Mouse (Mus musculus): ENCODE results near the gene Slco3a1. TPM values are rescaled to one million over a fixed set of nuclear protein-coding genes. Genes with fewer than 3 reads are reported as not detected.

Slco3a1 gene
- polyA plus RNA-seq, 1 experiment from 2014 or later = 7.0 TPM

DNA sequence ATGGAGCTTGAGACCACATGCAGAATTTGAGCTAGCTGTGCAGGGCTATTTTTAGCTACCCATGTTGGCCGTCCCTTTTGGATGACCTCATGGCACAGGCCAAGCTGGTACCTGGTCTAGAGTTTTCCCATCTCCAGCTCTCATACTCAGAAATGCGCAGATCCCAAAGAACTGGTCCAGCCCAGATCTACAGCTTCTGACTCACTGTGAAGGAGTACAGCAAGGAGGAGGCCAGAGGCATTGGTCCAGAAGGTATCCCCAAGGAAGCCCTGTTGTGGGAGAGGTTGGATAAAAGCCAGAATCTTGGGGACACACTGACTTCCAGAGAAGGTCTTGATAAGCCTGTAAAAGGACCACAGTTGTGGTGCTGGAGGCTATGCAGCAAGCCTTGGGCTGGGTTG is 172.7 kb downstream of the Slco3a1 start:
- WGBS = 93% methylated on average over 2 of the region's 2 CpGs
- no peaks in the 10 kb centered on the region for H3K9me3 ChIP-seq (replicated peaks)
- H3K4me3 ChIP-seq = no peak overlapping the region
- H3K27me3 ChIP-seq (ENCODE audit: low read depth, poor library complexity, severe bottlenecking) = no peaks in the 10 kb centered on the region
- H3K27ac ChIP-seq (replicated peaks) = no peak overlapping the region
- no peaks in the 10 kb centered on the region for H3K4me1 ChIP-seq
- no peaks in the 10 kb centered on the region for H3K36me3 ChIP-seq
- no peak for DNase-seq (ENCODE audit: low spot score)

DNA sequence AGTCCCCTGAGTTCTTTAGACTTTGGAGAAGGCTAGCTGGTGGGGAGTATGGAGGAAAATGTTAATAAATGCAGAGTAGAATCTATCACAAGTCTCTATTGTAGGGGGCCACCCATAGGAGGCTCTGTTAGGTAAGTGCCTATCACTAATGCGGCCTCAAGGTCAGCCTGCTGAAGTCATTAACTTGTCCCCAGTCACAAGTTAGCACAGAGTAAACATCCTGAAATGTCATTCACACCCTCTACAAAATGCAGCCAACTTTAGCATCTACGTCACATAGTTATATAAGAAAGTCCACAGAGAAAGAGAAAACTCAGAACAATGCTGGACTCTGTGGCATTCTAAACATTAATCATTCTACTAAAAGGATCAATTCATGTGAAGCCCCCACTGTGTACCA is 173.5 kb downstream of the Slco3a1 start:
- no peak for DNase-seq (ENCODE audit: low spot score)
- no peaks in the 10 kb centered on the region for H3K27me3 ChIP-seq (ENCODE audit: low read depth, poor library complexity, severe bottlenecking)
- H3K36me3 ChIP-seq = no peaks in the 10 kb centered on the region
- H3K4me1 ChIP-seq = no peaks in the 10 kb centered on the region
- H3K4me3 ChIP-seq = no peak overlapping the region
- no peak overlapping the region for H3K27ac ChIP-seq (replicated peaks)
- H3K9me3 ChIP-seq (replicated peaks) = no peaks in the 10 kb centered on the region
- 89% methylated on average over 2 of the region's 2 CpGs for WGBS

DNA sequence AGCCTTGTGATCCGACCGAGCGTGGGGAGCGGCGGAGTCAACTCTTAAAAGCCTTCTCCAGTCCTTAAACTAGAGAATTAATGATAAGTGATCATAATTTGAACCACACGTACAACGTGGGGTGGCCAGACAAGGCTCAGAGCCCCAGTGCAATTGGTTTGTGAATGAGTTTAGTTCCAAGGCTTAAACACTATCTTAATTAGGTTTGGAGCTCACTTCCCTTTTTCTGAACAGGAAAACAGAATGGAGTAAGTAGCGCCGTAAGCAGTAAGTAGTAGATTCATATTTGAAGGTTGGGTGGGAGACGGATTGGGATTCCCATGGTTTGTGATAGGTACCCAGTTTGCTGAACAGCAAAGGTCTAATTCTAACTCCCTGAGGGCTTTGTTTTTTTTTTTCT is 176.7 kb downstream of the Slco3a1 start:
- no peak for DNase-seq (ENCODE audit: low spot score)
- no peaks in the 10 kb centered on the region for H3K9me3 ChIP-seq (replicated peaks)
- H3K4me1 ChIP-seq = no peaks in the 10 kb centered on the region
- 86% methylated on average over 10 of the region's 10 CpGs for WGBS
- no peaks in the 10 kb centered on the region for H3K27me3 ChIP-seq (ENCODE audit: low read depth, poor library complexity, severe bottlenecking)
- no peak overlapping the region for H3K27ac ChIP-seq (replicated peaks)
- H3K36me3 ChIP-seq = no peaks in the 10 kb centered on the region
- H3K4me3 ChIP-seq = no peak overlapping the region

DNA sequence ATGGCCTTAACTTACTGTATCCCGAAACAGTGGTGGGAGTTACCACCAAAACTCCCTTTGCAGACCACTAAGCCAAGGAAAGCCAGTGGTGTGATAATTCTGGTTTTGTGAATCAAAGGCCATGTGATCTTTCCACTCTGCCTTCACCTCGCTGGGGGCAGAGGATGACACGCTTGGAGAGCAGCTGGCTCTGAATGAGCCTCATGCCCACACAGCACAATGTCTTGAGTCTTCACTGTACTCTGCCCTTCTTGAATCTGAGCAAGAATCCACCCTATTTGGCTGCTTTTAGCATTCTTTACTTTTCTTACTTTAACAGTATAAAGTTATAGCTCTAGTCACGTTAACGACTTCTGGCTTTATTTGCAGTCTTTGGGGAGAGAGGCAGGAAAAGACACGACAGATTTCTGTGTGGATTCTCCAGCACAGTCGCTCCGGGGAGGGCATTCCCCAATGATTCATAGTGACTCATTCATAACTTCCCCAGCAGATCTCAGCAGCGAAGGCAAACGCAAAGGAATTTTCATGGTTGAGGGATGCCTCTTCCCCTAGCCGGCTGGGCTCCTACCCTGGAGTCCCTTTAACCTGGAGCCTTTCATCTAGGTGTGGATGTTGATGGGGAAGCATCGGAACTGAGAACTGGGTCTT is 178.1 kb downstream of the Slco3a1 start:
- Histone ChIP-seq H3K36me3 (no peaks in the 10 kb centered on the region), H3K9me3 (replicated peaks) (no peaks in the 10 kb centered on the region), H3K4me3 (no peak overlapping the region), H3K27ac (replicated peaks) (no peak overlapping the region), H3K27me3 (ENCODE audit: low read depth, poor library complexity, severe bottlenecking) (no peaks in the 10 kb centered on the region), H3K4me1 (0 out of 2 replicates have a peak, but pooled peaks cover 2% of the 10 kb centered on the region)
- DNase-seq (ENCODE audit: low spot score) = no peak
- 87% methylated on average over 12 of the region's 12 CpGs for whole genome bisulfite sequencing

DNA sequence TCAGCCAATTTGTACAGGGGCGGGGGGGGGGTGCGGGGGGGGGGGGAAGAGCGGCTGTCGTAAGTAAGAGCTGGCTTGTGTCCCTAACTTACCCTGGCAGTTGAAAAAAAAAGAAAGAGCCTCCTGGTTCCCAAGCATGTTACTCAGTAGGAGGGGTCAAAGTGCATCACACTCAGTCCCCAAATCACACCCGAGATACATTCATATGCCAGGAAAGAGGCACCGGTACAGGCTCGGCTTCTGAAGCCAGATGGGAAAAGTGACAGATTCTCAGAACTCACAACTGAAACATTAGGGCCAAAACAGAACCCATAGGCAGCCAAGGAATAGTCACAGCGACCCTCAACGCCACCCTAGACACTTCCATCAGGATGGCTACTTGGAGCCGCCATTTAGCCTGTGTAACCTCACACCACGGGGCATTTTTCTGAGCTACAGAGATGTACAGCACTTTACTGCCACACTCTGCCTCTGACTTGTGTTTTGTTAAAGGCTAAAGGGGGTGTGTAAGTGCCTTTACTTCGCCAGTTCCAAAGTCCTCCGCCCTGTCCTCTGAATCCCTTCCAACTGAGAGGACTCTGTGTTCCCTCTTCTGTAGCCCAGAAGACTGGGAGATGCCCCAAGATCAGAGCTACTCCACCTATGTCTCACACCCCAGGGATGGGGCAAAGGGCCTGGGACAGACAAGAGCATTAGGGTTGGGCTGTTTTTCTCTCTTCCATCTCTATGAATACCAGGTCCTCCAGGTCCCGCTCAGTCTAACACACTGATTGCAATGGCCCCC is 179.2 kb downstream of the Slco3a1 start:
- whole genome bisulfite sequencing = 85% methylated on average over 14 of the region's 14 CpGs
- DNase-seq (ENCODE audit: low spot score) = no peak
- Histone ChIP-seq H3K27me3 (ENCODE audit: low read depth, poor library complexity, severe bottlenecking) (no peaks in the 10 kb centered on the region), H3K4me1 (0 out of 2 replicates have a peak, but pooled peaks cover 2% of the 10 kb centered on the region), H3K27ac (replicated peaks) (no peak overlapping the region), H3K36me3 (no peaks in the 10 kb centered on the region), H3K9me3 (replicated peaks) (no peaks in the 10 kb centered on the region), H3K4me3 (no peak overlapping the region)

DNA sequence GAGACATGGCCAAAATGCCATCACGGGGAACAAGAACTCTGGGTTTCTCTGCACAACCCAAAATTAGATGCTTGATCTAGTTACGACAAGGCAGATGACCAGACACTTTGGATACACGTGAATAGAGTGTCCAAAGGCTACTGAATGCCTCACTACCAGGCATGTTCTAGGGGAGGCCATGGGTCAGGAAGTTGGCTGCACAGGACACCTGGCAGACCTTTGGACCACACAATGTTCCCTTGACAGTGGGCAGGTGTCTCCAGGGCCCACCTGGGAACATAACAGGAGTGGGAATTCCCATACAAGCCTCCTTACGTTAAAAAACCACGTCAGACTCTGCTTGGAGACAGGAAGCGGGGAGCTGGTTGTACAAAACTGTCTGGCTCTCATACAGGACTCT is 181.5 kb downstream of the Slco3a1 start:
- no peaks in the 10 kb centered on the region for H3K27me3 ChIP-seq (ENCODE audit: low read depth, poor library complexity, severe bottlenecking)
- H3K36me3 ChIP-seq = no peaks in the 10 kb centered on the region
- no peak for DNase-seq (ENCODE audit: low spot score)
- H3K4me3 ChIP-seq = no peak overlapping the region
- WGBS = 91% methylated on average over 6 of the region's 6 CpGs
- peaks cover 3% of the 10 kb centered on the region for H3K4me1 ChIP-seq
- H3K27ac ChIP-seq (replicated peaks) = no peak overlapping the region
- H3K9me3 ChIP-seq (replicated peaks) = no peaks in the 10 kb centered on the region

DNA sequence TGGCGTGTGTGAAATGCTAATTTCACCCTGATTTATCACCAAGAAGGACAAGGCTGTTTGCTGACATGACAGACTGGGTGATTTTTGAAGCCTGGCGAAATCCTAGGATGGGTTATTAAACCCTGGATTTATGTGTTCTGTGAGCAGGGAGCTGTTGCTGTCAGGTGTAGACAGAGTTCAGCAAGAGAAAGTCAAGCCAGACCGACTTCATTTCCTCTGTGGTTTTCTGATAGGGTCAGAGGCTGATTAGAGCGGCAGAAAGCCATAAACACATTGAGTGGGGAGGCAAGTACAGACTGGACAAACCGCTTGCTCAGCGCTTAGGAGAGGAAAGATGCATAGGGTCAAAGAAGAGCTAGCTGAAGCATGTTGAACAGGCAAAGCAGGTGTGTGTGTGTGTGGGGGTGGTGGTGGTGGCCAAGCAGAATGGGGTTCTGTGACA is 182.4 kb downstream of the Slco3a1 start:
- Histone ChIP-seq H3K9me3 (replicated peaks) (no peaks in the 10 kb centered on the region), H3K27ac (replicated peaks) (no peak overlapping the region), H3K4me3 (no peak overlapping the region), H3K4me1 (peaks cover 12% of the 10 kb centered on the region), H3K27me3 (ENCODE audit: low read depth, poor library complexity, severe bottlenecking) (no peaks in the 10 kb centered on the region), H3K36me3 (no peaks in the 10 kb centered on the region)
- DNase-seq (ENCODE audit: low spot score) = no peak
- WGBS = 82% methylated on average over 6 of the region's 6 CpGs

DNA sequence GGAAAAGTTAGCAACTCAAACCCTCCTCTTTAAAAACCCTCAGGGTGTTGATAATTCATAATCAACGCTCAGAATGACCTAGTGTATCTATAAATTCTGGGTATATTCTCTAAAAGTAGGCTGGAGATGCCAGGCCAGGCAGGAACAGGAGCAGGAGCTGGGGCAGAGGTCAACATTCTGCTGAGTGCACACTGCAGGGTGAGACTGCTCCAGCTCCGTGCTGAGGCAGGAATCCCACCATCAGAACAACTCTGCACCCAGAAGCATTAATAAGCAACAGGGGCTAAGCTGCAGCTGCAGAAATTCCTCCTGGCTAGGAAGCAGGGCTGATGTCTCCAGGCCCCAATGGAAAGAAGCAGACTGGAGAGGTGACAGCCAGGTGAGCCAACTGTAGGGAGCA is 182.9 kb downstream of the Slco3a1 start:
- Histone ChIP-seq H3K4me1 (peaks cover 17% of the 10 kb centered on the region), H3K36me3 (no peaks in the 10 kb centered on the region), H3K9me3 (replicated peaks) (no peaks in the 10 kb centered on the region), H3K27me3 (ENCODE audit: low read depth, poor library complexity, severe bottlenecking) (no peaks in the 10 kb centered on the region), H3K4me3 (no peak overlapping the region), H3K27ac (replicated peaks) (0 out of 2 replicates have a peak overlapping the region, but pooled peaks have one; percentile 6)
- WGBS = 51% methylated on average over 2 of the region's 2 CpGs
- no peak for DNase-seq (ENCODE audit: low spot score)

DNA sequence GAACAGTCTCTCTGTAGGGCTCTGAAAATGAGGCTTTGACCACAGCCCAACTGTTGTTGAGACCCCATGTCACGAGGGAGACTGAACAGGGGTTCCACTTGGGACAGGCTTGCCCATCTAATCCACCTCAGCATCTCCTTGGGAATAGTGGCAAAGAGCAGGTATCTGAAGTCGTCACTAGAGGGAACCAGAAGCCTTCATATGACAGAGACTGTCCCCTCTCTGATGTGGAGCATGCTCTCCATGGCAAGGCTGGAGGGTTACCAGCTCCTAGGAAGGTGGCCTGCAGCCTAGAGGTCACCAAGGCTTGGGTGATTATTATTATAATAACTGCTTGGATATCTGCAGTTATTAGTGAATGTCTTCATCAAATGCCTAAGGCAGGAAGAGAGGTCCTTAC is 183.4 kb downstream of the Slco3a1 start:
- Histone ChIP-seq H3K4me3 (no peak overlapping the region), H3K4me1 (peaks cover 22% of the 10 kb centered on the region), H3K9me3 (replicated peaks) (no peaks in the 10 kb centered on the region), H3K27ac (replicated peaks) (no peak overlapping the region), H3K36me3 (no peaks in the 10 kb centered on the region), H3K27me3 (ENCODE audit: low read depth, poor library complexity, severe bottlenecking) (no peaks in the 10 kb centered on the region)
- peak; percentile 25 for DNase-seq (ENCODE audit: low spot score)
- 33% methylated on average over 2 of the region's 2 CpGs for WGBS

DNA sequence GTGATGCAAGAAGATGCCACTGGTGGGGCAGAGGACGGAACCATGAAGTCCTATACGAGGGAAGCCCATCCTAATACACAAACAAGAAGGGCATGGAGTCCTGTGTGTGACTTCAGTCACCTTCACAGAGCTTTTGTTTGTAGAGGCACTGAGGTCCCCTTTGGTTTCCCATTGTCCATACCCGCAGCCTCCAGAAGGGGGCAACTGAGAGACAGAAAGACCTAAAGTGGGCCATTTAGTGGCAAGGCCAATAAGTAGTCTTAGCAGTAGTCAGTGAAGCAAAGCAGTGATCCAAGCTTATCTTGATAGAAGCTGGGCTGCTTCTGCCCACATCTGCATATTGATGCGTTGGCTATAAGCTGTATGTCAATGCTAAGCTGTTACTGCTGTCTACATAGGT is 184.9 kb downstream of the Slco3a1 start:
- DNase-seq (ENCODE audit: low spot score) = peak; percentile 39
- H3K36me3 ChIP-seq = no peaks in the 10 kb centered on the region
- H3K9me3 ChIP-seq (replicated peaks) = no peaks in the 10 kb centered on the region
- no peaks in the 10 kb centered on the region for H3K27me3 ChIP-seq (ENCODE audit: low read depth, poor library complexity, severe bottlenecking)
- peaks cover 37% of the 10 kb centered on the region for H3K4me1 ChIP-seq
- H3K4me3 ChIP-seq = no peak overlapping the region
- H3K27ac ChIP-seq (replicated peaks) = no peak overlapping the region
- 58% methylated on average over 4 of the region's 4 CpGs for WGBS

DNA sequence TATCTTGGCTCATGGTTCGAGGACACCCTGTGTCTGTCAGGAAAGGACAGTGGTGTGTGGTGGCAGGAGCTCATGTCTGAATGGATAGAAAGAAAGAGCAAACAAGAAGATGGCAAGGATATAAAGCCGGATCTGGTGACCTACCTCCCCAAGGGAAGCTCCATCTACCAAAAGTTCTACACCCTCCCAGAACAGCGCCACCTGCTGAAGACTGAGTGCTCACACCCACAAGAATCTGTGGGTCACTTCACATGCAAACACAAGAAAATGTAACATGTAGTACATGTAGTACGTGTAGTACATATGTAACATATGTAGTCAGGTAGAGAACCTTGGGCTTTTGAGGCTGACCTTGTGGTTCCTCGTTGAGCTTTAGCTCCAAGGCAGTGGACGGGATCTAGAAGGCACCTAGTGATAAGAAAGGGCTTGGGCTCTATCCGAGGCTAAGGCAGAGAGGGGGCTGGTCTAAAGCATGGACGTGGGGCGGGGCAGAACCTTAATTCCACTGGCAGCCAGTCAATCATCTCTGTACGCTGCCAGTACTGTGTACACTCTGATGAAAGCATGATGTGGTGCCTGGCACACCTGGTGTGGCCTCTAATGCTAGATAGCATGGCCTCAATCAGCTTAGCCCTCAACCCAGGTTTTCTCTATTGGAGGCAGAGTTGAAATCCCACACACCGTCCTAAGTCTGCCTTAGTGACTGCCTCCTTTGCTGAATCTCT is 186.2 kb downstream of the Slco3a1 start:
- DNase-seq (ENCODE audit: low spot score) = no peak
- Histone ChIP-seq H3K4me1 (peaks cover 47% of the 10 kb centered on the region), H3K36me3 (no peaks in the 10 kb centered on the region), H3K27me3 (ENCODE audit: low read depth, poor library complexity, severe bottlenecking) (no peaks in the 10 kb centered on the region), H3K4me3 (no peak overlapping the region), H3K27ac (replicated peaks) (no peak overlapping the region), H3K9me3 (replicated peaks) (no peaks in the 10 kb centered on the region)
- WGBS = 86% methylated on average over 11 of the region's 11 CpGs

DNA sequence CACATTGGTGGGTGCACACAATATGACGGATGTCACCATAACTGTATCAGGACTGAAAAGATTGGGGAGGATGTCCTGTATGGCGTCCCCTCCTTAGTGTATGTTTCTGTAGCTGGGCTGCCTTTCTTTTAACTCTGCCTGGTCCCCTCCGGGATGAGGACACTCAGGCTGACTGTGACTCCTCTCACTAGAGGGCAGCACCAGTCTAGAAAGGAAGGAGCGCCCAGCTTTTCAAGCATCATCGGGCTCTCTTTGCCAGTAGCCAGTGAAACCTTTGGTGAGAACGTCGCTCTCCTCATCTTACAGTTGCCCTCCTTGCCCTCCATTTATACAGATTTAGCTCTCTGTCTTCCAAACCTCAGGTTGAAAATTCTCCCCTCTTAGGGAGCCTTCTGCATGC is 187.2 kb downstream of the Slco3a1 start:
- Histone ChIP-seq H3K27me3 (ENCODE audit: low read depth, poor library complexity, severe bottlenecking) (no peaks in the 10 kb centered on the region), H3K9me3 (replicated peaks) (no peaks in the 10 kb centered on the region), H3K27ac (replicated peaks) (no peak overlapping the region), H3K4me3 (no peak overlapping the region), H3K36me3 (no peaks in the 10 kb centered on the region), H3K4me1 (peaks cover 47% of the 10 kb centered on the region)
- peak; percentile 59 for DNase-seq (ENCODE audit: low spot score)
- 34% methylated on average over 7 of the region's 7 CpGs for WGBS

DNA sequence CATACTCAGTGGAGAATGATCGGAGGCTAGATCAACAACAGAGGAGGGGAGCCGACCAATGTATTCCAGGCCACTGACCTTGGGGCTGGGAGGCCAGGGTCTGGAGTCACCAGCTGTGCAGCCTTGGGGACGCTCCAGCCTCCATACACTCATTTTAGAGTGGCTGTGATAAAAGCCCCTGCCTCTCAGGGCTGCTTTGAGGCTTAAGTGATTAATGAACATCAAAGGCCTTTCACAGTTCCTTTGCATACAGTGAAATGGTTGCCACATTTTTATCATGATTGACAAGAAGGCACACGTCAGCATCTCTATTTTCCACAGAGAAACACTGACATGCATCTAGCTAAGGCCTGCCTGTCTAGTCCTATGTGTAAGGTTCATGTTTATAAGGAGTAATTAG is 189.0 kb downstream of the Slco3a1 start:
- DNase-seq (ENCODE audit: low spot score) = no peak
- Histone ChIP-seq H3K27me3 (ENCODE audit: low read depth, poor library complexity, severe bottlenecking) (no peaks in the 10 kb centered on the region), H3K36me3 (no peaks in the 10 kb centered on the region), H3K4me3 (no peak overlapping the region), H3K9me3 (replicated peaks) (no peaks in the 10 kb centered on the region), H3K27ac (replicated peaks) (peak overlapping the region; percentile 67; the same call in 1 of the 2 replicates), H3K4me1 (peaks cover 53% of the 10 kb centered on the region)
- WGBS = 17% methylated on average over 4 of the region's 4 CpGs

Measured in midbrain, embryonic 10.5 days (tissue).